Mouse (Mus musculus) midbrain, embryonic 12.5 days (tissue): Measurements from ENCODE around the gene Immt. TPM values are rescaled to one million over a fixed set of nuclear protein-coding genes. Genes with fewer than 3 reads are reported as not detected.
"Not testable (repeated sequence)": the region's sequence is repeated elsewhere in the genome, so short reads cannot be mapped to it uniquely, and the experiment has no call there.

Source experiments
- ATAC-seq: fragments of 200-750 bp; cut with Nextera tagmentation; 2 replicates; pipeline ENCODE4 v1.8.0; 2017; ENCODE audit warnings: low read depth, moderate TSS enrichment, moderate library complexity; ENCODE audit not compliant: low FRiP score
- H3K27ac ChIP-seq: fragments of 300-500 bp; sonication (generic); replicated peaks from 2 replicates; pipeline ENCODE4 v1.5.1; 2016; ENCODE audit warnings: mild to moderate bottlenecking
- H3K27me3 ChIP-seq: fragments of 300-500 bp; sonication (generic); 2 replicates; pipeline ENCODE4 v1.6.1; 2016; ENCODE audit warnings: mild to moderate bottlenecking
- H3K36me3 ChIP-seq: fragments of 300-500 bp; sonication (generic); 2 replicates; pipeline ENCODE4 v1.6.1; 2016
- H3K4me1 ChIP-seq: fragments of 300-500 bp; sonication (generic); 2 replicates; pipeline ENCODE4 v1.6.1; 2016
- H3K4me2 ChIP-seq: fragments of 300-500 bp; sonication (generic); replicated peaks from 2 replicates; pipeline ENCODE4 v1.6.1; 2016; ENCODE audit warnings: mild to moderate bottlenecking, moderate library complexity
- H3K4me3 ChIP-seq: fragments of 300-500 bp; sonication (generic); 2 replicates; pipeline ENCODE4 v1.5.1; 2016; ENCODE audit warnings: mild to moderate bottlenecking
- H3K9ac ChIP-seq: fragments of 300-500 bp; sonication (generic); replicated peaks from 2 replicates; pipeline ENCODE4 v1.6.1; 2016; ENCODE audit warnings: mild to moderate bottlenecking, moderate library complexity
- H3K9me3 ChIP-seq: fragments of 300-500 bp; sonication (generic); 2 replicates; pipeline ENCODE4 v1.6.1; 2016; ENCODE audit warnings: mild to moderate bottlenecking
- WGBS: fragments of 180-500 bp; shearing (Covaris S2); methylation state at CpG from one replicate; pipeline ENCODE4 v1.1.7; 2016; 5-methylcytosine and 5-hydroxymethylcytosine counted together
- polyA plus RNA-seq: library from polyadenylated mRNA; unstranded; fragments of >200 nt; fragmentation: Nextera tagmentation; extraction: Ambion mirVana; gene quantifications from 2 replicates; pipeline ENCODE4 v1.2.1, GENCODE M21; 2016

The Immt gene
- polyA plus RNA-seq, 1 experiment from 2014 or later, result 168 TPM

DNA sequence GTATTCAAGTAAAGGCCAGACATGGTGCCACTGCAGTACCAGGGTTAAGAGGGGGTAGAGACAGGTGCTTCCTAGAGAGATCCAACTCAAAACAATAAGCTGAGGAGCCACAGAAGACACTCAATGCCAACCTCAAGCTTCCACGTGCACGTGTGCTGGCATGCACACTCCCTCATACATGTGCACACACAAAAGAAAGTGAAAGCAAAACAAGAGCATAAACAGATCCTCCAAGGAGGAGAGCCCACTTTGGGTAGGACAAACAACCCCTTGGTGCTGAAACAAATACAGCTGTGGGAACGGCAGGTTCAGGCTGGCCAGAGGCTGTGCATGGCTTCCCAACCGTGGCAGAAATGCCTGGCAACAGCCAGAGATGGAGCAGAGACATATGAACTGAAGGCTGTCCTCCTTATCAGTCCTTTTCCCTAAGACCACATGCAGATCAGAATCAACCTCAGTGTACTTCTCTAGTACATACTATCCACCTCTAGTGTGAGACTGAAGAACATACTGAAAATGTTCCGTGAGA is 11.3 kb upstream of the Immt start:
- Histone ChIP-seq H3K9me3 (no peaks in the 10 kb centered on the region), H3K9ac (0 out of 2 replicates have a peak overlapping the region, but pooled peaks have one; percentile 2), H3K4me3 (no peak overlapping the region), H3K36me3 (peaks cover 37% of the 10 kb centered on the region), H3K27ac (no peak overlapping the region), H3K27me3 (no peaks in the 10 kb centered on the region), H3K4me2 (no peak overlapping the region), H3K4me1 (peaks cover 8% of the 10 kb centered on the region; the same call in 1 of the 2 replicates)
- 86% methylated on average over 5 of the region's 5 CpGs for WGBS
- ATAC-seq, result no peak

GRCm38 (mm10) chr6:71823085-71823484 is 8.0 kb upstream of the Immt start:
- peak overlapping the region; percentile 67 for H3K4me3 ChIP-seq
- H3K9me3 ChIP-seq, result no peaks in the 10 kb centered on the region
- H3K36me3 ChIP-seq, result peaks cover 6% of the 10 kb centered on the region
- H3K27me3 ChIP-seq, result no peaks in the 10 kb centered on the region
- H3K4me2 ChIP-seq, result peak overlapping the region; percentile 65
- ATAC-seq, result peak; percentile 66
- 1% methylated on average over 7 of the region's 7 CpGs for WGBS
- H3K4me1 ChIP-seq, result peaks cover 8% of the 10 kb centered on the region; the same call in 1 of the 2 replicates
- H3K9ac ChIP-seq, result peak overlapping the region; percentile 62
- no peak overlapping the region for H3K27ac ChIP-seq

GRCm38 (mm10) chr6:71823488-71823887 is 7.6 kb upstream of the Immt start:
- Histone ChIP-seq H3K36me3 (peaks cover 2% of the 10 kb centered on the region), H3K4me1 (peaks cover 8% of the 10 kb centered on the region; the same call in 1 of the 2 replicates), H3K4me2 (peak overlapping the region; percentile 65), H3K27me3 (no peaks in the 10 kb centered on the region), H3K9me3 (no peaks in the 10 kb centered on the region), H3K4me3 (peak overlapping the region; percentile 67), H3K27ac (no peak overlapping the region; the same call in 1 of the 2 replicates), H3K9ac (peak overlapping the region; percentile 62)
- ATAC-seq, result peak; percentile 95
- under 1% methylated on average over 19 of the region's 19 CpGs for WGBS

DNA sequence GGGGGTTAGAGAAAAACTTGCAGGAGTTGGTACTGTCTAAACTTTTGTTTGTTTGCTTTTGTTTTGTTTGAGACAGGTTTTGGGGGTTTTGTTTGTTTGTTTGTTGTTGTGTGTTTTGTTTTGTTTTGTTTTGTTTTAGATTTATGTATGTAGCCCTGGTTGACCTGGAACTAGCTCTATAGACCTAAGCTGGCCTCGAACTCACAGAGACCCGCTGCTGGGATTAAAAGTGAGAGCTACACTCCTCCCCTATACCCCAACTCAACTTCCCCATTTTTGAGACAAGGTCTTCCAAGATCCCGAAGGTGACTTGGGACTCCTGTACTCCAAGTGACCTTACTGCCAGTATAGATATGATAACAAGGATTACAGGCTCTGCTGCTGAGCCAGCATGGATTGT is 7.2 kb upstream of the Immt start:
- Histone ChIP-seq H3K36me3 (no peaks in the 10 kb centered on the region), H3K4me1 (peaks cover 8% of the 10 kb centered on the region; the same call in 1 of the 2 replicates), H3K27ac (no peak overlapping the region), H3K9me3 (no peaks in the 10 kb centered on the region), H3K4me3 (peak overlapping the region; percentile 67), H3K27me3 (no peaks in the 10 kb centered on the region), H3K9ac (peak overlapping the region; percentile 62; the same call in 1 of the 2 replicates), H3K4me2 (peak overlapping the region; percentile 65)
- WGBS, result 39% methylated on average over 3 of the region's 3 CpGs
- no peak; the same call in 1 of the 2 replicates for ATAC-seq

DNA sequence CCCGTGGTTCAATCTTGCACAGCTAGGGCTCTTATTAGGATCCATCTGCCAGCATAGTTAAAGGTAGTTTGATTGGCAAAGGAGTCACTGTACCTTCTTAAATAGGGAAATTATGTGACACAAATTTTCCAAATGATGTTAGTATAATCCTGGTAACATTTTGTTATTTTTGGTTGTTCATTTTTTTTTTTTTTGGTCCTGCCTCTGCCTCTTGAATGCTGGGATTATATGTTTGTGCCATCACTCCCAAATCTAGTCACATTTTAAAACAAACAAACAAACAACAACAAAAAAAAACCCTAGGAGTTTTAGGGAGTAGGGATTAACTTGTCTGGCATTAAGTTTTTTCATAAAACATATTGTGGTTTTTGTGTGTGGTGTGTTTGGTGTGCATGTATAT is 4.3 kb upstream of the Immt start, which contains the start of gene Mrpl35:
TSS of gene Mrpl35 (minus strand) at position 101 of the 400 bp plus-strand sequence.
- 47% methylated on average over 1 of the region's 1 CpGs for WGBS
- peaks cover 11% of the 10 kb centered on the region for H3K4me1 ChIP-seq
- H3K27me3 ChIP-seq, result no peaks in the 10 kb centered on the region
- H3K4me2 ChIP-seq, result no peak within 1 kb of the TSS
- H3K27ac ChIP-seq, result no peak within 1 kb of the TSS
- no peak within 1 kb of the TSS for H3K9ac ChIP-seq
- no peak within 1 kb of the TSS for H3K4me3 ChIP-seq
- H3K36me3 ChIP-seq, result no peaks in the 10 kb centered on the region
- ATAC-seq, result no peak
- H3K9me3 ChIP-seq, result no peaks in the 10 kb centered on the region

DNA sequence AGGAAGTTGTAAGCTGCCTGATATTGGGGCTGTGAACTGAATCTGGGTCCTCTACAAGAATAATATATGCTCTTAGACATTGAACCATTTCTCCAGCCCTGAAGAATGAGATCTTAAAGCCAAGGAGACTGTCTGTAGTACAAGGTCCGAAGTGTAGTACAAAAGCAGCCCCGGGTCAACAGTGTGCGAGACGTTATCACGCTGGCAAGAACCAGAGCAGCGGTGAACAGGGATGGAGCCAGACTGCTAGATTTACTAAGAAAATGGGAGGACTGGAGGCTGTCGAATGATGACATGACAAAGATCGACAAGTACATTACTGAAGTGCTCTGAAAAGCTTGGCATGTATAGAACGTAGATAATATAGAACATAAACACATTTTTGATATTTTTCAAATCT is 1.4 kb upstream of the Immt start:
- Histone ChIP-seq H3K27me3 (no peaks in the 10 kb centered on the region), H3K9me3 (no peaks in the 10 kb centered on the region), H3K36me3 (peaks cover 5% of the 10 kb centered on the region), H3K4me3 (peak overlapping the region; percentile 98; the same call in 1 of the 2 replicates), H3K27ac (no peak overlapping the region), H3K4me2 (no peak overlapping the region), H3K4me1 (peaks cover 10% of the 10 kb centered on the region), H3K9ac (no peak overlapping the region)
- ATAC-seq, result no peak
- WGBS, result 92% methylated on average over 9 of the region's 9 CpGs

DNA sequence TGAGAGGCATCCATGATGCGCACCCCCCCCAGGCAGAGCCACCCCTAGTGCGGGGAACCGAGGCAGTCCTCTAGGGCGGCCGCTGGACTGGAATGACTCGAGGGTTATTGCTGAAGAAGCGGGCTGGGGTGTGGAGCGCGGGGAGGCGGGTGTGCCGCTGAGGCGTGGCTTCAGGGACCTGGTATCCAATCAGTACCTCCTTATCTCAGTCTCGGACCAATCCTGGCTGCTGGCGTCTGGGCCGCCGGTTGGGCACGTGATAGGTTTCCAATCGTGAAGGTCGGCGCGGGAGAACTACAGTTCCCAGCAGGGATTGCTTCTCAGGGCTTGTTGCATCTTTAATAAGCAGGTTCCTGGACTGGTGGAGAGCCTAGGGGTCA is 440 bp downstream of the Immt start:
- ATAC-seq, result peak; percentile 99
- under 1% methylated on average over 21 of the region's 21 CpGs for WGBS
- peaks cover 14% of the 10 kb centered on the region for H3K36me3 ChIP-seq
- peak overlapping the region; percentile 88 for H3K9ac ChIP-seq
- H3K9me3 ChIP-seq, result no peaks in the 10 kb centered on the region
- H3K4me2 ChIP-seq, result peak overlapping the region; percentile 60
- H3K4me1 ChIP-seq, result peaks cover 10% of the 10 kb centered on the region
- H3K27ac ChIP-seq, result peak overlapping the region; percentile 86
- H3K4me3 ChIP-seq, result peak overlapping the region; percentile 98
- no peaks in the 10 kb centered on the region for H3K27me3 ChIP-seq

GRCm38 (mm10) chr6:71836811-71837210 is 5.7 kb downstream of the Immt start:
- Histone ChIP-seq H3K27ac (no peak overlapping the region), H3K36me3 (peaks cover 14% of the 10 kb centered on the region), H3K4me2 (no peak overlapping the region), H3K9me3 (no peaks in the 10 kb centered on the region), H3K4me3 (no peak overlapping the region), H3K4me1 (peaks cover 8% of the 10 kb centered on the region), H3K27me3 (no peaks in the 10 kb centered on the region), H3K9ac (no peak overlapping the region)
- 88% methylated on average over 2 of the region's 2 CpGs for WGBS
- ATAC-seq, result no peak

DNA sequence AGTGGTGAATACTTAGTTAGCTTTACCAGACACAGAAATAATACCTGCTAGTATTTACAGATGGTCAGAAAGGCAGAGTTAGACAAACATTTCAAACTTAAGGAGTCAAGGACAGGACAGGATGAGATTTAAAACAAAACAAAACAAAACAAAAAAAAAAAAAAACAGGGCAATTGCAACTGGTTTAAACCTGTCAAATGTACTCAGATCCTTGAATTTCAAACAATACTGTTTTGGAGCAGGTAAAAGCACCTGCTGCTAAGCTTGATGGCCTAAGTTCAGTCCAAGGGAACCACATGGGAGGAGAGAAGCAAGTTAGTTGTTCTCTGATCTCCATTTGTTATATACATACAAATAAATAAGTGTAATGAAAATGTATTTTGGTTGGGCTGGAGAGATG is 8.7 kb downstream of the Immt start:
- H3K9ac ChIP-seq, result no peak overlapping the region
- no peak overlapping the region for H3K4me2 ChIP-seq
- no peaks in the 10 kb centered on the region for H3K27me3 ChIP-seq
- H3K4me3 ChIP-seq, result no peak overlapping the region
- no peaks in the 10 kb centered on the region for H3K4me1 ChIP-seq
- no peak for ATAC-seq
- H3K36me3 ChIP-seq, result peaks cover 12% of the 10 kb centered on the region
- no peak overlapping the region for H3K27ac ChIP-seq
- H3K9me3 ChIP-seq, result no peaks in the 10 kb centered on the region

DNA sequence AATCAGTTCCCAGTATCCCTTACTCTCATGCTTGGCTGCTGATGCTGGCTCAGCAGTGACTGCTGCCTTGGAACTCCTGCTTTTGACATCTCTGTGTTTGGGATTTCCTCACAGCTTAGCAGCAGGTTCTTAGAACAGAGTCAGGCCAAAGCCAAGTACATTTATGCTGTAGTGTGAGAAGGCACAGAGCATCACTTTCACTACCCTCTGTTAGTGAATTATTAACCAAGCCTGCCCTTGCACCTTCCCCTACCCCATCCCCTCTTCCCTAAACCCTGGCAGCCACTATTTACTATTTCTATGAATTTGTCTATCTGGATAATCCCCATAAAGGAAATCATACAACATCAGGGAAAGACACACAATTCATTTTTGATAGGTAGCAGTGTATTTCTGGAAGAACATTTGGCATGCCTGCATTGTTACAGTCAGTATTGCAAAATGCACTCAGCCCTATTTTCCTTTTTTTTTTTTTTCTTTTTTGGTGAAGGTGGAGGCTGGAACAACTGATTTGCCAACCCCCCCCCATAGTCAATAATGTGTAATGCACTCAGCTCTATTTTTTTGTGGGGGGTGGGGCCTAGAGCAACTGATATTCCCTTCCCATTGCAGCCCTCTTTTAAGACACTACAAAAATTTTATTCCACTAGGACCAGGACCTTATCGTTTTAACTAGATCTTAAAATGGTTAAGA is 9.6 kb downstream of the Immt start:
- ATAC-seq, result no peak
- H3K4me1 ChIP-seq, result no peaks in the 10 kb centered on the region
- H3K4me2 ChIP-seq, result no peak overlapping the region
- H3K9me3 ChIP-seq, result no peaks in the 10 kb centered on the region
- peaks cover 8% of the 10 kb centered on the region; the same call in 1 of the 2 replicates for H3K36me3 ChIP-seq
- no peaks in the 10 kb centered on the region for H3K27me3 ChIP-seq
- WGBS, result 92% methylated on average over 1 of the region's 1 CpGs
- H3K4me3 ChIP-seq, result no peak overlapping the region
- H3K9ac ChIP-seq, result no peak overlapping the region
- H3K27ac ChIP-seq, result no peak overlapping the region

DNA sequence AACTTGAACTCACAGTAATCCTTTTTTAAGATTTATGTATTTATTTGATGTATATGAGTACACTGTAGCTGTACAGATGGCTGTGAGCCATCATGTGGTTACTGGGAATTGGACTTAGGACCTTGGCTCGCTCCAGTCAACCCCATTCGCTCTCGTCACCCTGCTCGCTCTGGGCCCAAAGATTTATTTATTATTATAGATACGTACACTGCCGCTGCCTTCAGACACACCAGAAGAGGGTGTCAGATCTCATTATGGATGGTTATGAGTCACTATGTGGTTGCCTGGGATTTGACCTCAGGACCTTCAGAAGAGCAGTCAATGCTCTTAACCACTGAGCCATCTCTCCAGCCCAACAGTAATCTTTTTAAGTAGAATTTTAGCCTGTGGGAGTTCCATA is 15.8 kb downstream of the Immt start:
- H3K9me3 ChIP-seq, H3K4me2 ChIP-seq, H3K4me1 ChIP-seq, H3K9ac ChIP-seq, ATAC-seq, H3K27me3 ChIP-seq, H3K4me3 ChIP-seq, H3K27ac ChIP-seq: not testable (repeated sequence)
- peaks cover 35% of the 10 kb centered on the region for H3K36me3 ChIP-seq
- WGBS, result 97% methylated on average over 6 of the region's 6 CpGs

- peaks cover 80% of the 10 kb centered on the region for H3K36me3 ChIP-seq
Observed at GRCm38 (mm10) chr6:71867751-71868150, 36.6 kb downstream of the Immt start.

More at GRCm38 (mm10) chr6:71867751-71868150, 36.6 kb downstream of the Immt start:
- ATAC-seq, result no peak
- WGBS, result 93% methylated on average over 2 of the region's 2 CpGs
- Histone ChIP-seq H3K9ac (no peak overlapping the region), H3K4me3 (no peak overlapping the region), H3K4me2 (no peak overlapping the region), H3K27me3 (no peaks in the 10 kb centered on the region), H3K9me3 (no peaks in the 10 kb centered on the region), H3K4me1 (no peaks in the 10 kb centered on the region), H3K27ac (no peak overlapping the region)
